Mouse (Mus musculus): ENCODE data around the gene Pgam1.

GRCm38 (mm10) chr19:41943841-41944240 lies 32.1 kb downstream of the Pgam1 start:
- TF ChIP-seq CTCF (IDR thresholded peaks at IDR 0.05; ENCODE audit: borderline replicate concordance, insufficient read depth, low read length) (no peak), POLR2A (IDR thresholded peaks at IDR 0.05; ENCODE audit: low read depth, low read length) (no peak)
